Mouse (Mus musculus) lung, embryonic 15.5 days (tissue): ENCODE measurements around the gene Rfxank. TPM values are rescaled to one million over a fixed set of nuclear protein-coding genes. Genes with fewer than 3 reads are reported as not detected.
A peak's percentile ranks its signal among the peaks of the same experiment; 100 is the strongest.

Experiments
- ATAC-seq: fragments of 200-750 bp; cut with Nextera tagmentation; 2 replicates; pipeline ENCODE4 v1.8.0; 2017; ENCODE audit warnings: moderate number of reproducible peaks, borderline replicate concordance; ENCODE audit not compliant: low FRiP score, low TSS enrichment; ENCODE audit errors: extremely low read depth
- H3K27ac ChIP-seq: fragments of 300-500 bp; sonication (generic); 2 replicates; pipeline ENCODE4 v1.5.1; 2015; ENCODE audit warnings: moderate library complexity, mild to moderate bottlenecking, inconsistent platforms
- H3K27me3 ChIP-seq: fragments of 300-500 bp; sonication (generic); 2 replicates; pipeline ENCODE4 v1.6.1; 2015; ENCODE audit warnings: inconsistent platforms
- H3K36me3 ChIP-seq: fragments of 300-500 bp; sonication (generic); 2 replicates; pipeline ENCODE4 v1.6.1; 2015; ENCODE audit warnings: inconsistent platforms
- H3K4me1 ChIP-seq: fragments of 300-500 bp; sonication (generic); 2 replicates; pipeline ENCODE4 v1.6.1; 2015; ENCODE audit warnings: inconsistent platforms
- H3K4me2 ChIP-seq: fragments of 300-500 bp; sonication (generic); 2 replicates; pipeline ENCODE4 v1.6.1; 2015; ENCODE audit warnings: inconsistent platforms, mild to moderate bottlenecking, moderate library complexity
- H3K4me3 ChIP-seq: fragments of 300-500 bp; sonication (generic); 2 replicates; pipeline ENCODE4 v1.5.1; 2015; ENCODE audit warnings: mild to moderate bottlenecking, inconsistent platforms
- H3K9ac ChIP-seq: fragments of 300-500 bp; sonication (generic); 2 replicates; pipeline ENCODE4 v1.6.1; 2015; ENCODE audit warnings: inconsistent platforms
- H3K9me3 ChIP-seq: fragments of 300-500 bp; sonication (generic); 2 replicates; pipeline ENCODE4 v1.6.1; 2016; ENCODE audit warnings: inconsistent platforms
- WGBS: fragments of 180-500 bp; shearing (Covaris S2); methylation state at CpG from one replicate; pipeline ENCODE4 v1.1.7; 2015; 5-methylcytosine and 5-hydroxymethylcytosine counted together
- polyA plus RNA-seq: library from polyadenylated mRNA; unstranded; fragments of >200 nt; fragmentation: Nextera tagmentation; extraction: Ambion mirVana; gene quantifications from 2 replicates; pipeline ENCODE4 v1.2.1, GENCODE M21; 2015

The Rfxank gene
- 20.3 TPM in 2 replicates for polyA plus RNA-seq

DNA sequence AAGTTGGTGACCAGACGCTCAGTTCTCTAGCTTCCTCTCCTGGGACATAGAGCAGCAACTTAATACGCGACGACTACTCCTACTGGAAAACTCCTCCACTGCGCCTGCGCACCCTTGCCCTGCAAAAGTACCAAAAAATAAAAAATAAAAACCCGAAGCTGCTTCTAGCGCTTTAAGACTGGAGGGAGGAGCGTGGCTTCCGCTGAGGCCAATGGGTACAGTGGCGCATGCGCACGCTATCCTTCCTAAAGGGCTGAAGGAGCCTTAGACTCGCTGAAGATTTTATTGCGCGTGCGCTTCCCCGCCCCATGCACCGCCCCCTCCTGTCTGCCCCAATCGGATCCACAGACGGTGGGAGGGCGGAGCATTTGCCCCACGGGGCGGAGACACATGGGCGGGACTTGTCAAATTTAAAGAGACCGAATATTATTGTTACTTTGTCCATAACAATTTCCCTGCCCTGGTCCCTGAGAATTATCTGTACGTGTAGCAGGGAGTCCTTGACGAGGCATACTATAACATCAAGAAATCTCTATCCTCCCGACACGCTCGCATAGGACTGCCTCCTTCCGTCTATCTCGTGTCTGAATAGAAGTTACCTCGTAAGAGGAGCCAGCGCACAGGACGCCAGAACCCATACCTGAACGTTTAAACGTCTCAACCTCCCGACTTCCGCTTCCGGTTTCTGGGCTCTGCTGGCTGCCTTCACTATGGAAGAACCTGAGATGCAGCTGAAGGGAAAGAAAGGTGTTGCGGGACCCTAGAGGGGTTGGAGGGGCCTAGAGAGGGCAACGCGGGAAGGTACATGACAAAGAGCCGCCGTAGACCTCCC, at the start of gene Rfxank, which contains the start of the genes Borcs8 and Mef2b:
Gene Rfxank (minus strand): TSS at position 129 of the 832 bp plus-strand sequence.
Gene Borcs8 (plus strand): TSS at position 474 of the 832 bp plus-strand sequence.
Gene Mef2b (plus strand): TSS at position 686 of the 832 bp plus-strand sequence.
- Histone ChIP-seq H3K4me3 (peak within 1 kb of the TSS; percentile 74), H3K27me3 (no peaks in the 10 kb centered on the region), H3K9ac (peak within 1 kb of the TSS; percentile 72), H3K27ac (peak within 1 kb of the TSS; percentile 79), H3K36me3 (peaks cover 27% of the 10 kb centered on the region), H3K4me2 (peak within 1 kb of the TSS; percentile 60), H3K4me1 (peaks cover 19% of the 10 kb centered on the region), H3K9me3 (no peaks in the 10 kb centered on the region)
- WGBS: under 1% methylated on average over 46 of the region's 46 CpGs
- ATAC-seq: peak; percentile 98

DNA sequence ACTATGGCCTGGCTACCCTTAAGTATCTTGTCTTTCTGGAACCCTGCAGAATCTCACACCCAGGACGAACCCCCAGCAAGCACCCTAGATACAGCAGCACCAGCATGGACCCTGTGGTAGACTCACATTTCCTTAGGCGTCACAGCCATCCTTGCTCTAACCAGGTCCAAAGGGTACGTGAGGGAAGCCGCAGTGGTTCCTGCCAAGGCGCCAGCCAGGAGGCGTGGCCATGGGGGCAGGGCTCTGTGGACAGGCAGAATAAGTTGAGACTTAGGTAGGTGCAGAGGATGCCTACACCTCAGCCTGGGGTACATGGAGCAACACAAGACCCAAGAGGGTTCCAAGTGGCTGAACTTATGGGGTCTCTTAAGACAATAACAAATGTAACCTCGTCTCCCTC, 49.8 kb upstream of the Rfxank start:
- Histone ChIP-seq H3K4me2 (no peak overlapping the region), H3K9ac (no peak overlapping the region)
- 53% methylated on average over 7 of the region's 7 CpGs for WGBS

DNA sequence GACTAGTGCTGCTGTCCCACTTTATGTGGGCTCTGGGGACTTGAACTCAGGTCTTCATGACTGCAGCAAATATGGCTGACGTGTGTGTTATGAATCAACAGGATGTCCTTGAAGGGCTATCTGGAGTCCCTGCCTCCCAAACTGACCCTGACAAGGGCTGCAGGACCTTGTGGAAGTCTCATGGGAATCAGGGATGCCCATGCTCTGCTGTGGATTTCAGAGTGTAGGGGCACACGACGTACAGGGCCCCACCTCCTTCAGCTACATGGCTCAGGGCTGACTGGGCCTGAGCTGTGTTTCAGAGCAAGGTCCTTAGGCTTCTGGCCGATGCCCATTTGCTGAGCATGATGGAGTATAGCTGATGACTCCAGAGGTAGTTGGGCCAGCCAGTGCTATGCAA, 44.2 kb upstream of the Rfxank start:
- H3K27me3 ChIP-seq: no peaks in the 10 kb centered on the region
- H3K27ac ChIP-seq: no peak overlapping the region
- 85% methylated on average over 4 of the region's 4 CpGs for whole genome bisulfite sequencing
- H3K36me3 ChIP-seq: peaks cover 38% of the 10 kb centered on the region
- H3K4me3 ChIP-seq: no peak overlapping the region
- H3K9me3 ChIP-seq: no peaks in the 10 kb centered on the region
- no peak overlapping the region for H3K9ac ChIP-seq
- no peaks in the 10 kb centered on the region for H3K4me1 ChIP-seq
- ATAC-seq: no peak
- no peak overlapping the region for H3K4me2 ChIP-seq

More for the DNA sequence above, 49.8 kb upstream of the Rfxank start:
- no peak for ATAC-seq
- no peaks in the 10 kb centered on the region for H3K27me3 ChIP-seq
- no peak overlapping the region for H3K27ac ChIP-seq
- no peaks in the 10 kb centered on the region for H3K9me3 ChIP-seq
- no peak overlapping the region for H3K4me3 ChIP-seq
- no peaks in the 10 kb centered on the region for H3K36me3 ChIP-seq
- H3K4me1 ChIP-seq: no peaks in the 10 kb centered on the region

DNA sequence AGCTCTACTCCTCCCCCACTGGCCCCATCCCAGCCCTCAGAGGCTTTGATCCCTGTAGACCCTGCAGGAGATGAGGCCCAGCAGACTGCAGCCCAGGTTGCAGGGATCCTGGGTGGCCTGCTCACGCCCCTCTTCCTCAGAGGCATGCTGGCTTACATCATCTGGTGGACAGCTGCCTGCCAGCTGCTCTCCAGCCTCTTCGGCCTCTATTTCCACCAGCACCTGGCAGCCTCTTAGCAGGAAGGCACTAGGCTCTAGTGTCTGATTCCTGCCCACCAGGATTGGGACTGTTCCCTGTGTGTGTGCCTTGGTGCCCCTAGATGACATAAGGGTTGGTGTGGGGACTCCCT, 42.9 kb upstream of the Rfxank start:
- no peak overlapping the region for H3K27ac ChIP-seq
- H3K36me3 ChIP-seq: peaks cover 44% of the 10 kb centered on the region
- H3K4me3 ChIP-seq: no peak overlapping the region
- H3K9me3 ChIP-seq: no peaks in the 10 kb centered on the region
- 0 out of 2 replicates have a peak, but pooled peaks have one; percentile 19 for ATAC-seq
- H3K4me1 ChIP-seq: no peaks in the 10 kb centered on the region
- H3K4me2 ChIP-seq: no peak overlapping the region
- no peaks in the 10 kb centered on the region for H3K27me3 ChIP-seq
- no peak overlapping the region for H3K9ac ChIP-seq
- 43% methylated on average over 2 of the region's 2 CpGs for WGBS

DNA sequence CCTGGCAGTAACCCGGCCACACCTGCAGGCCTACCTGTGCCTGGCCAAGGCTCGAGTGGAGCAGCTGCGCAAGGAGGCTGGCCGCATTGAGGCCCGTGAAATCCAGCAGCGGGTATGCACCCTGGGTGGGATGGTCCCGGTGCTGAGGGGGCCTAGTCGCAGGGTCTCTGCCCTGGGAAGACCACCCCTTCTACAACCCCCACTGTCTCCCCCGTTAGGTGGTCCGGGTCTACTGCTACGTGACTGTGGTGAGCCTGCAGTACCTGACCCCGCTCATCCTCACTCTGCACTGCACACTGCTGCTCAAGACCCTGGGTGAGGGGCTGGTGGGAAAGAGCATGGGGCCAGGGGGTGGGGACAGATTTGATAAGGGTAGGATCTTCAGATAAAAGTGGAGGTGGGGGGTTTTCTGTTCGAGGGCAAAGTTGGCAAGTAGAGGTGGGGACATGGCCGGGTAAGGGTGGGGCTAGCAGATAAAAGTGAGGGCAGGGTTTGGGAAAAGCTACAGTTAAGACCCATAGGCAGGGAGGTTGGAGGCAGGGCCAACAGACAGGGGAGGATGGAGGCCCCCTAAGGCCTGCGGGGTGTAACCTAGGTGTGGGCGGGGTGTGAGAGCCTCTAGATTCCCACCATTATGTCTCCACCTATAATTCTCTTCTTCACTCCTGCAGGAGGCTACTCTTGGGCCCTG, 42.4 kb upstream of the Rfxank start:
- no peaks in the 10 kb centered on the region for H3K9me3 ChIP-seq
- ATAC-seq: 0 out of 2 replicates have a peak, but pooled peaks have one; percentile 12
- H3K4me1 ChIP-seq: no peaks in the 10 kb centered on the region
- no peak overlapping the region for H3K27ac ChIP-seq
- WGBS: 74% methylated on average over 16 of the region's 16 CpGs
- H3K9ac ChIP-seq: no peak overlapping the region
- H3K4me2 ChIP-seq: no peak overlapping the region
- H3K36me3 ChIP-seq: peaks cover 46% of the 10 kb centered on the region
- no peak overlapping the region for H3K4me3 ChIP-seq
- no peaks in the 10 kb centered on the region for H3K27me3 ChIP-seq

DNA sequence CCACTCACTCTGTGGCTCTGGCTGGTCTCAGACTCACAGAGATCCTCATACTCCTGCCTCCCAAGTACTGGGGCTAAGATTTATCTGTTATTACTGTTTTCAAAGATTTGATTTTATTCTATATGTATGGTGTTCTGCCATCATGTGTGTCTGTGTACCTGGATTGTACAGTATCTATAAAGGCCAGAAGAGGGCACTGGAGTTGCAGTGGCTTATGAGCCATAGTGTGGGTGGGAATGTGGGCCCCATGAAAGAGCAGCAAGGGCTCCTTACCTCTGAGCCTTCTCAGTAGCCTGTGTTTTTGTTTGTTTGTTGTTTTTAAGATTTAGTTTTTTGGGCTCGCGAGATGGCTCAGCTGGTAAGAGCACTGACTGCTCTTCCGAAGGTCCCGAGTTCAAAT, 40.1 kb upstream of the Rfxank start:
- H3K4me3 ChIP-seq: no peak overlapping the region
- ATAC-seq: no peak
- H3K4me1 ChIP-seq: peaks cover 3% of the 10 kb centered on the region
- H3K27ac ChIP-seq: no peak overlapping the region
- no peaks in the 10 kb centered on the region for H3K27me3 ChIP-seq
- WGBS: 97% methylated on average over 4 of the region's 4 CpGs
- H3K9me3 ChIP-seq: no peaks in the 10 kb centered on the region
- H3K4me2 ChIP-seq: no peak overlapping the region
- no peak overlapping the region for H3K9ac ChIP-seq
- H3K36me3 ChIP-seq: peaks cover 46% of the 10 kb centered on the region

DNA sequence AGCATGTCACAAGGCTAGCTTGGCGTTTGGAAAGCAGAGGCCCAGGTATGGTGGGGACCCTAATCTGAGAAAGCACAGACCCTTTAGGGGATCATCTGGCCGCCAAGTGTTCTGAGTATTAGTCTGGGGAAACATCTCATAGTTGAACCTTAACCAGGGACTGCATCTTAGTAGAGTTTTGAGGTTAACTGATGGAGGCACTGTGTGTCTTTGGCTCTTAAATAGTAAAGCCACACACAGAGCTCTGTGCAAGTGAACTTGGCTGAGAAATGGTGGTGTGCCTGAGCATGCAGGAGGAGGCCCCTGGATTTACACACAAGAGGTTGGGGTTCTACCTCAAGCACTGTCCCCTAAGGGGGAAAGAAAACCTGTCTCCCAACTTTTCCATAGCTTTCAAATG, 39.3 kb upstream of the Rfxank start:
- 90% methylated on average over 2 of the region's 2 CpGs for WGBS
- Histone ChIP-seq H3K4me2 (no peak overlapping the region), H3K9me3 (no peaks in the 10 kb centered on the region), H3K27me3 (no peaks in the 10 kb centered on the region), H3K27ac (no peak overlapping the region), H3K9ac (no peak overlapping the region), H3K4me1 (peaks cover 12% of the 10 kb centered on the region), H3K4me3 (no peak overlapping the region), H3K36me3 (peaks cover 44% of the 10 kb centered on the region)
- no peak for ATAC-seq

DNA sequence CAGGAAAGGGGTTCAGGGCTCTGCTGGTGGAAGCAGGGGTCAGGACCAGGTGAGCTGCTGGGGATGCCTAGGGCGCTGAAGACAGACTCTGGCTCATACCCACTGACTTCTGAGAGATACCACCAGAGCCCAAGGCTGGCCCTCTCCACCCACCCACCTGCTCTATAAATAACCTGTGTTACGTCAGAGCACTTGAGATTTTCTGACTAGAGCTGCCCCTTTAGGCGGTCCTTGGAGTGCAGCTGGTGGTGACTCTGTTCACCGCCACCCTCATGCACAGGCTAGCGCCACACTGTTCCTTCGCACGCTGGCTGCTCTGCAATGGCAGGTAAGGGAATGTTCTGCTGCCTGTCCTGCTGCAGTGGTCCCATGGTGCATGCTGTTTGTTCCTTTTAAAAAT, 35.1 kb upstream of the Rfxank start:
- H3K9ac ChIP-seq: no peak overlapping the region
- no peak overlapping the region for H3K27ac ChIP-seq
- peaks cover 14% of the 10 kb centered on the region; the same call in 1 of the 2 replicates for H3K36me3 ChIP-seq
- no peaks in the 10 kb centered on the region for H3K27me3 ChIP-seq
- H3K4me2 ChIP-seq: 0 out of 2 replicates have a peak overlapping the region, but pooled peaks have one; percentile 13
- peaks cover 17% of the 10 kb centered on the region for H3K4me1 ChIP-seq
- ATAC-seq: 0 out of 2 replicates have a peak, but pooled peaks have one; percentile 3
- H3K9me3 ChIP-seq: no peaks in the 10 kb centered on the region
- WGBS: 57% methylated on average over 7 of the region's 7 CpGs
- H3K4me3 ChIP-seq: no peak overlapping the region

DNA sequence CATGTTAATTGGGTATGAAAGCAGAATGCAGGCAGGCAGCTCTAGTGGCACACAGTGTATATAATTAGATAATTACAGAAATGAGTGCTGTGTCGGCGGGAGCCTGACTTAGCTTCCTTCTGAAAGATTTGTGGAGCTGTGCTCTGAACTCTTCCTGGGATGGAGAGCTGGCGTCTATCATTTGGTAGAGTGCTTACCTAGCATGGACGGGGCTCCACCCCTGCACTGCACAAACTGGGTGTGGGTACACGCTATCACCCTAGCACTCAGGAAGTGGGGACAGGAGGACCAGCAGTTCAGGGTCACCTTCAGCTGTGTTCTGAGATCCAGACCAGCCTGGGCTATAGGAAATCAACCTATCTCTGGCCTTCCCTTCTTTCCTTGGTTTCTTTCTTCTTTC, 34.4 kb upstream of the Rfxank start:
- WGBS: 75% methylated on average over 5 of the region's 5 CpGs
- ATAC-seq: no peak
- H3K4me2 ChIP-seq: peak overlapping the region; percentile 56; the same call in 1 of the 2 replicates
- H3K27ac ChIP-seq: no peak overlapping the region
- H3K9ac ChIP-seq: no peak overlapping the region
- no peaks in the 10 kb centered on the region for H3K9me3 ChIP-seq
- H3K36me3 ChIP-seq: peaks cover 9% of the 10 kb centered on the region; the same call in 1 of the 2 replicates
- no peak overlapping the region; the same call in 1 of the 2 replicates for H3K4me3 ChIP-seq
- H3K27me3 ChIP-seq: no peaks in the 10 kb centered on the region
- peaks cover 17% of the 10 kb centered on the region for H3K4me1 ChIP-seq

DNA sequence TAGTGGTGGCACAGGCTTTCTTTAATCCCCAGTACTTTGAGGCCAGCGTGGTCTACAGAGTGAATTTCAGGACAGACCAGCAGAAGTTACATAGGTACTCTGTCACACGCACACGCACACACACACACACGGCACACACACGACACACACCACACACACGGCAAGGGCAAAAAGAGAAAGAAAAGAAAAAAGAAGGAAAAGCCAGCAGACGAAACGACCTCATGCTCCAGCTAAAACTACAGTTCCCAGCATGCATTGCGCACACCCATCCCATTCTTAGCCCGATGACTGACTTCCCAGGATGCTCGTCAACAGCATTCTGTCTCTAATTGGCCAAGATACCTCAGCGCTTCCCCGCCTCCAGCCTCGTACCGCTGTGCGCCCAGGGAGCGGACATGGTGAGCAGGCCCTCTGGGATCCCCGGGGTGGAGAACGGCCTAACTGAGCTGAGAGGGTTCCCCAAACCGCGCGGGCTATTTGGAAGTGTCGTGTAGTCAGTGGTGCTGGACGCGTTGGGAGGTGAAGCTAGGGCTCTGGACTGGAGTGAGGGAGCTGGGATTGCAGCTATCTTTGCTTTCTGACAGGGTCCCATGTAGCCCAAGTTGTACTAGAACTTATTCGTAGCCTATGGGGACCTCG, 33.2 kb upstream of the Rfxank start, which contains the start of gene Tmem161a:
Gene Tmem161a (plus strand): TSS at position 314 of the 639 bp plus-strand sequence.
- 2% methylated on average over 27 of the region's 27 CpGs for WGBS
- Histone ChIP-seq H3K4me1 (peaks cover 17% of the 10 kb centered on the region), H3K9ac (peak within 1 kb of the TSS; percentile 56), H3K9me3 (no peaks in the 10 kb centered on the region), H3K27me3 (no peaks in the 10 kb centered on the region), H3K4me2 (peak within 1 kb of the TSS; percentile 56), H3K36me3 (peaks cover 5% of the 10 kb centered on the region; the same call in 1 of the 2 replicates), H3K4me3 (peak within 1 kb of the TSS; percentile 52), H3K27ac (peak within 1 kb of the TSS; percentile 29; the same call in 1 of the 2 replicates)
- ATAC-seq: peak; percentile 96

DNA sequence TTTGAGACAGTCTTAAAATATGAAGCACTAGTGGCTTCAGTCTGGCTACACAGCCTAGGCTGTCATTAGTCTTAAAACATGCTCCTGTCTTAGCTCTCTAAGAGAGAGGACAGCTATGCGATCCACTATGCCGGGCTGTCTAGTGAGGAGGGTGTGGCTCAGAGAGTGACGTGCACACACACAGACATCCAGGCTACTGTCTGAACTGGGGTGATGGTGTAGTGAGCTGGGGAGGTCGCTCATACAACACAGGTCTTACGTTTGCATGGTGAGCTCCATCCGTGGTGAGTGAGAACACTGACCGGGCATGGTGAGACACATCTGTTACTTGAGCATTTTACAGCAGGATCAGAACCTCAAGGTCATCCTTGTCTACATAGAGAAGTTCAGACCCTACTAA, 32.3 kb upstream of the Rfxank start:
- 84% methylated on average over 7 of the region's 7 CpGs for WGBS
- Histone ChIP-seq H3K9ac (no peak overlapping the region), H3K4me3 (no peak overlapping the region), H3K9me3 (no peaks in the 10 kb centered on the region), H3K4me1 (peaks cover 22% of the 10 kb centered on the region), H3K27me3 (peaks cover 3% of the 10 kb centered on the region; the same call in 1 of the 2 replicates), H3K27ac (no peak overlapping the region), H3K4me2 (no peak overlapping the region), H3K36me3 (no peaks in the 10 kb centered on the region)
- ATAC-seq: no peak
